Mouse (Mus musculus): Measurements from ENCODE around the gene Tmem121.

The Tmem121 gene

GRCm38 (mm10) chr12:113185442-113186291 lies at the start of gene Tmem121:
Tmem121 (plus strand) TSS chr12:113185930.
- peak; percentile 63 for DNase-seq (ENCODE audit: low read depth, low spot score)

- no peak for DNase-seq (ENCODE audit: low read depth, low spot score)
These were observed 49.2 kb upstream of the Tmem121 start for GRCm38 (mm10) chr12:113136492-113137020.

GRCm38 (mm10) chr12:113137260-113138213 lies 48.2 kb upstream of the Tmem121 start:
- no peak for DNase-seq (ENCODE audit: low read depth, low spot score)

- DNase-seq (ENCODE audit: low read depth, low spot score), result no peak
These were observed 47.4 kb upstream of the Tmem121 start for GRCm38 (mm10) chr12:113138291-113138690.

- no peak for DNase-seq (ENCODE audit: low read depth, low spot score)
These were observed 46.5 kb upstream of the Tmem121 start for GRCm38 (mm10) chr12:113138901-113139864.

GRCm38 (mm10) chr12:113139908-113140615 lies 45.7 kb upstream of the Tmem121 start, which contains the start of gene Crip2:
Crip2 (plus strand) TSS chr12:113140236.
- DNase-seq (ENCODE audit: low read depth, low spot score), result peak; percentile 95

GRCm38 (mm10) chr12:113140616-113141411 lies 44.9 kb upstream of the Tmem121 start:
- DNase-seq (ENCODE audit: low read depth, low spot score), result no peak

- DNase-seq (ENCODE audit: low read depth, low spot score), result peak; percentile 51
These were observed 44.2 kb upstream of the Tmem121 start for GRCm38 (mm10) chr12:113141531-113141973.

GRCm38 (mm10) chr12:113142021-113142975 lies 43.4 kb upstream of the Tmem121 start:
- peak; percentile 36 for DNase-seq (ENCODE audit: low read depth, low spot score)

- no peak for DNase-seq (ENCODE audit: low read depth, low spot score)
These were observed 42.6 kb upstream of the Tmem121 start for GRCm38 (mm10) chr12:113143164-113143563.

- DNase-seq (ENCODE audit: low read depth, low spot score), result peak; percentile 64
These were observed 41.6 kb upstream of the Tmem121 start for GRCm38 (mm10) chr12:113144001-113144756.

- DNase-seq (ENCODE audit: low read depth, low spot score), result no peak
These were observed 40.8 kb upstream of the Tmem121 start for GRCm38 (mm10) chr12:113144886-113145285.

GRCm38 (mm10) chr12:113145591-113145990 lies 40.1 kb upstream of the Tmem121 start:
- DNase-seq (ENCODE audit: low read depth, low spot score), result no peak

- peak; percentile 82 for DNase-seq (ENCODE audit: low read depth, low spot score)
These were observed 39.3 kb upstream of the Tmem121 start, which contains the start of gene Crip1 for GRCm38 (mm10) chr12:113146112-113147057. Crip1 (plus strand) TSS chr12:113146316.

- peak; percentile 74 for DNase-seq (ENCODE audit: low read depth, low spot score)
These were observed 38.2 kb upstream of the Tmem121 start for GRCm38 (mm10) chr12:113147481-113147880.
